In the genomic region with DNA sequence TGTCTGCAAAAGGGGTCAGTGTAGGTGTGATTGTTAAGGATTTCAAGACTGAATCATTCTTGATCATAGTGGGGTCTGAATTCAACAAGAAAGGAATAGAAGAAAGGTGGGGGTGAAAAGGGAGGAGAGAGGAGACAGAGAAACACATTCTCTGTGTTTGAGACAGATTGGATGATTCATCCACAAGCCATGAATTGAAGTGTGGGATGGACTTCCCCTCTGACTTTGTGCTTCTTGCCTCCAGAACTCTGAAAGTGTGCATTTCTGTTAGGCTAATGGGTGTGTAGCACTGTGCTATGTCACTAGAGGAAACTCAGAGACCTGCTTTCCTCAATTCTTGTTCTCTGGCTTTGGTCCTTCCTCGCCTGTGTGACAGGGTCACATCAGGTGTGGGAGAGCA, we compare ENCODE assay signal across 13 mouse cellular contexts. TPM values are rescaled to one million over a fixed set of nuclear protein-coding genes. Genes with fewer than 3 reads are reported as not detected.
DNase-seq lines count a peak whose midpoint lies in the region; ATAC-seq and TF ChIP-seq lines count a peak whose summit lies in the region.
"Had no signal": no experiment of that assay in that cellular context is flagged by ENCODE, and none has a peak within 500 bp of the region (broad histone marks: within the 10 kb centered on the region; RNA-seq: fewer than 3 reads in every experiment).

No protein-coding gene starts in this region.

- peaks cover 9% of the 10 kb centered on the region; the same call in 1 of the 2 replicates for H3K27me3 ChIP-seq in heart, embryonic 10.5 days (ENCODE audit: insufficient read depth, poor library complexity, severe bottlenecking)
- no peaks in the 10 kb centered on the region for H3K27me3 ChIP-seq in kidney, postnatal 0 days (ENCODE audit: insufficient read depth, low read length)
- H3K27me3 ChIP-seq in embryonic facial prominence, embryonic 14.5 days (replicated peaks; ENCODE audit: control insufficient read depth, insufficient read depth, low read length): no peaks in the 10 kb centered on the region
- H3K27me3 ChIP-seq in stomach, embryonic 14.5 days (ENCODE audit: control insufficient read depth, insufficient read depth, low read length): no peaks in the 10 kb centered on the region

- DNase-seq in heart, embryonic 10.5 days (ENCODE audit: low spot score): peak; percentile 60
- no peak for DNase-seq in heart, adult 8-10 months (ENCODE audit: low spot score)
- no peak for DNase-seq in kidney, postnatal 0 days (ENCODE audit: low spot score)
- no peak for DNase-seq in kidney, adult 8-10 months
- no peak for DNase-seq in embryonic facial prominence, embryonic 14.5 days (ENCODE audit: low spot score)
- DNase-seq in spleen, postnatal 14 days (ENCODE audit: low spot score in 2 of 2): no peak
- no peak for DNase-seq in embryo, embryonic 11 days
- DNase-seq: cerebellum, adult 9-11 months; kidney, postnatal 10 days; spleen, adult 18-20 months; thymus, adult 2 months had no signal

- no peak overlapping the region for H3K4me2 ChIP-seq in kidney, postnatal 0 days (ENCODE audit: low read length)
- H3K4me2 ChIP-seq in embryonic facial prominence, embryonic 14.5 days (ENCODE audit: low read depth, low read length): no peak overlapping the region
- H3K4me2 ChIP-seq in stomach, embryonic 14.5 days (replicated peaks; ENCODE audit: low read depth, low read length): no peak overlapping the region

- ATAC-seq in kidney, postnatal 0 days (replicated peaks; ENCODE audit: low FRiP score, low read depth): no peak
- ATAC-seq in embryonic facial prominence, embryonic 14.5 days (ENCODE audit: low read depth): no peak
- no peak for ATAC-seq in stomach, embryonic 14.5 days (ENCODE audit: insufficient number of reproducible peaks, insufficient read depth, low FRiP score, low read depth)

- no peak overlapping the region for H3K9ac ChIP-seq in kidney, postnatal 0 days (ENCODE audit: low read depth, low read length)
- H3K9ac ChIP-seq in embryonic facial prominence, embryonic 14.5 days (ENCODE audit: low read depth, low read length): no peak overlapping the region
- H3K9ac ChIP-seq in stomach, embryonic 14.5 days (replicated peaks; ENCODE audit: low read depth, low read length): no peak overlapping the region

- peaks cover 22% of the 10 kb centered on the region for H3K4me1 ChIP-seq in heart, embryonic 10.5 days
- H3K4me1 ChIP-seq in kidney, postnatal 0 days (replicated peaks; ENCODE audit: insufficient read depth, low read length): no peaks in the 10 kb centered on the region
- peaks cover 59% of the 10 kb centered on the region for H3K4me1 ChIP-seq in embryonic facial prominence, embryonic 14.5 days (ENCODE audit: control insufficient read depth, insufficient read depth, low read length)
- H3K4me1 ChIP-seq in stomach, embryonic 14.5 days (ENCODE audit: control insufficient read depth, insufficient read depth, low read length): peaks cover 22% of the 10 kb centered on the region

- peak overlapping the region; percentile 48; the same call in 1 of the 2 replicates for H3K27ac ChIP-seq in heart, embryonic 10.5 days
- peak overlapping the region; percentile 42; the same call in 1 of the 2 replicates for H3K27ac ChIP-seq in kidney, postnatal 0 days
- H3K27ac ChIP-seq in embryonic facial prominence, embryonic 14.5 days (replicated peaks; ENCODE audit: low read depth, low read length): peak overlapping the region; percentile 63
- peak overlapping the region; percentile 57; the same call in 1 of the 2 replicates for H3K27ac ChIP-seq in stomach, embryonic 14.5 days (ENCODE audit: low read length)
- H3K27ac ChIP-seq: hindbrain, embryonic 10.5 days had no signal

- WGBS in heart, embryonic 10.5 days: 62% methylated on average over 1 of the region's 1 CpGs
- 57% methylated on average over 1 of the region's 1 CpGs for WGBS in kidney, postnatal 0 days
- 73% methylated on average over 1 of the region's 1 CpGs for WGBS in embryonic facial prominence, embryonic 14.5 days
- WGBS in stomach, embryonic 14.5 days: 88% methylated on average over 1 of the region's 1 CpGs

- no peaks in the 10 kb centered on the region for H3K9me3 ChIP-seq in heart, embryonic 10.5 days
- H3K9me3 ChIP-seq in kidney, postnatal 0 days (replicated peaks; ENCODE audit: low read length): no peaks in the 10 kb centered on the region
- no peaks in the 10 kb centered on the region for H3K9me3 ChIP-seq in embryonic facial prominence, embryonic 14.5 days (ENCODE audit: control insufficient read depth, low read length)
- no peaks in the 10 kb centered on the region for H3K9me3 ChIP-seq in stomach, embryonic 14.5 days (ENCODE audit: control insufficient read depth, low read depth, low read length)
- H3K9me3 ChIP-seq: hindbrain, embryonic 10.5 days had no signal

- no peak for TF ChIP-seq CTCF in kidney, postnatal 0 days (IDR thresholded peaks at IDR 0.05; ENCODE audit: low read depth)

- no peaks in the 10 kb centered on the region for H3K36me3 ChIP-seq in heart, embryonic 10.5 days
- H3K36me3 ChIP-seq in kidney, postnatal 0 days (ENCODE audit: insufficient read depth, low read length): no peaks in the 10 kb centered on the region
- no peaks in the 10 kb centered on the region for H3K36me3 ChIP-seq in embryonic facial prominence, embryonic 14.5 days (ENCODE audit: control insufficient read depth, insufficient read depth, low read length)
- H3K36me3 ChIP-seq in stomach, embryonic 14.5 days (ENCODE audit: control insufficient read depth, insufficient read depth, low read length): no peaks in the 10 kb centered on the region
- H3K36me3 ChIP-seq: hindbrain, embryonic 10.5 days had no signal

- H3K4me3 ChIP-seq in heart, embryonic 10.5 days: no peak overlapping the region
- no peak overlapping the region for H3K4me3 ChIP-seq in kidney, postnatal 0 days (replicated peaks; ENCODE audit: low read depth, low read length)
- no peak overlapping the region for H3K4me3 ChIP-seq in embryonic facial prominence, embryonic 14.5 days (ENCODE audit: low read depth, low read length)
- H3K4me3 ChIP-seq in stomach, embryonic 14.5 days (ENCODE audit: low read depth, low read length): no peak overlapping the region
- H3K4me3 ChIP-seq: hindbrain, embryonic 10.5 days had no signal

RNA-seq across cellular contexts. Expression of gene Hhat, which starts 15.2 kb away (rescaled TPM):
- polyA plus RNA-seq in heart, embryonic 10.5 days (2016; fragmentation: Nextera tagmentation; extraction: Ambion mirVana): 6.8 and 8.3 TPM in 2 replicates
- total RNA-seq in heart, adult 8-10 months (2022): 1 to 10 TPM; 2.1 to 3.6 (median 2.8) TPM
- polyA plus RNA-seq in kidney, postnatal 0 days (2015; fragmentation: Nextera tagmentation; extraction: Ambion mirVana): 11.9 and 13.5 TPM in 2 replicates
- polyA plus RNA-seq in embryonic facial prominence, embryonic 14.5 days (2014; fragmentation: Nextera tagmentation; extraction: Ambion mirVana): 9.3 and 10.4 TPM in 2 replicates
- 11.1 and 14.2 TPM in 2 replicates for polyA plus RNA-seq in stomach, embryonic 14.5 days (2014; fragmentation: Nextera tagmentation; extraction: Ambion mirVana)
